Mouse (Mus musculus) frontal cortex, postnatal 25 days (tissue): ENCODE measurements at regions not wholly inside any gene's neighbourhood (a gene's known extent, or its start where the extent isn't known, plus 50 kb on each side); places are given as distances from the start of the nearest gene placed in this dataset.
A peak's percentile ranks its signal among the peaks of the same experiment; 100 is the strongest.
"Not testable (repeated sequence)": the region's sequence is repeated elsewhere in the genome, so short reads cannot be mapped to it uniquely, and the experiment has no call there.

Source experiments
- DNase-seq, 2 experiments: peaks; one replicate each; pipeline ENCODE4 v3.0.0; 2022; ENCODE audit warnings: low spot score in 2 of 2

- no peak for DNase-seq
Measured at GRCm38 (mm10) chr6:31810602-31811512, 239.2 kb upstream of the 1700012A03Rik start.

- not testable (repeated sequence) for DNase-seq
Measured at GRCm38 (mm10) chr6:31804468-31804867, 240.7 kb upstream of the Podxl start.

GRCm38 (mm10) chr6:31803222-31803621 lies 239.4 kb upstream of the Podxl start:
- DNase-seq = not testable (repeated sequence)

- no peak for DNase-seq
Measured at GRCm38 (mm10) chr6:31791547-31791946, 227.8 kb upstream of the Podxl start.

GRCm38 (mm10) chr6:31790906-31791305 lies 227.1 kb upstream of the Podxl start:
- no peak for DNase-seq

GRCm38 (mm10) chr6:31776841-31777240 lies 213.1 kb upstream of the Podxl start:
- DNase-seq = no peak

- no peak for DNase-seq
Measured at GRCm38 (mm10) chr6:31771916-31772315, 208.1 kb upstream of the Podxl start.

GRCm38 (mm10) chr6:31745589-31745988 lies 181.8 kb upstream of the Podxl start:
- no peak for DNase-seq

- DNase-seq = no peak
Measured at GRCm38 (mm10) chr6:31731391-31731790, 167.6 kb upstream of the Podxl start.

- no peak for DNase-seq
Measured at GRCm38 (mm10) chr6:31719614-31720013, 155.8 kb upstream of the Podxl start.

- DNase-seq = no peak
Measured at GRCm38 (mm10) chr6:31718843-31719242, 155.1 kb upstream of the Podxl start.

- DNase-seq = no peak
Measured at GRCm38 (mm10) chr6:31717531-31717930, 153.8 kb upstream of the Podxl start.

GRCm38 (mm10) chr6:31707256-31707655 lies 143.5 kb upstream of the Podxl start:
- no peak for DNase-seq

- DNase-seq = no peak
Measured at GRCm38 (mm10) chr6:31704191-31704590, 140.4 kb upstream of the Podxl start.

GRCm38 (mm10) chr6:31702931-31703330 lies 139.2 kb upstream of the Podxl start:
- no peak for DNase-seq

- no peak for DNase-seq
Measured at GRCm38 (mm10) chr6:31695885-31696284, 132.1 kb upstream of the Podxl start.

GRCm38 (mm10) chr6:31693047-31693446 lies 129.3 kb upstream of the Podxl start:
- DNase-seq = no peak

- DNase-seq = no peak
Measured at GRCm38 (mm10) chr6:31692024-31692423, 128.2 kb upstream of the Podxl start.

GRCm38 (mm10) chr6:31680101-31680500 lies 116.3 kb upstream of the Podxl start:
- DNase-seq = no peak

- DNase-seq = peak in 1 of 2 experiments; percentile 7
Measured at GRCm38 (mm10) chr6:31665671-31666486, 102.1 kb upstream of the Podxl start.

- peak; percentile 75 to 77 for DNase-seq
Measured at GRCm38 (mm10) chr6:31664495-31664894, 100.7 kb upstream of the Podxl start.

- peak; percentile 49 to 65 for DNase-seq
Measured at GRCm38 (mm10) chr6:31660778-31661177, 97.0 kb upstream of the Podxl start.

GRCm38 (mm10) chr6:31659901-31660300 lies 96.1 kb upstream of the Podxl start:
- no peak for DNase-seq
